Mouse (Mus musculus) heart, embryonic 13.5 days (tissue): ENCODE data around the gene Neurod2. TPM values are rescaled to one million over a fixed set of nuclear protein-coding genes. Genes with fewer than 3 reads are reported as not detected.

Source experiments
- ATAC-seq: fragments of 200-750 bp; cut with Nextera tagmentation; 2 replicates; pipeline ENCODE4 v1.8.0; 2017; ENCODE audit warnings: moderate TSS enrichment; ENCODE audit not compliant: insufficient number of reproducible peaks, low FRiP score, low TSS enrichment; ENCODE audit errors: extremely low read depth
- H3K27ac ChIP-seq: fragments of 300-500 bp; sonication (generic); replicated peaks from 2 replicates; pipeline ENCODE4 v1.5.1; 2015; ENCODE audit warnings: moderate library complexity, mild to moderate bottlenecking, inconsistent platforms
- H3K27me3 ChIP-seq: fragments of 300-500 bp; sonication (generic); replicated peaks from 2 replicates; pipeline ENCODE4 v1.6.1; 2015; ENCODE audit warnings: mild to moderate bottlenecking, inconsistent platforms
- H3K36me3 ChIP-seq: fragments of 300-500 bp; sonication (generic); 2 replicates; pipeline ENCODE4 v1.6.1; 2015; ENCODE audit warnings: mild to moderate bottlenecking, inconsistent platforms
- H3K4me1 ChIP-seq: fragments of 300-500 bp; sonication (generic); 2 replicates; pipeline ENCODE4 v1.6.1; 2015; ENCODE audit warnings: inconsistent platforms
- H3K4me2 ChIP-seq: fragments of 300-500 bp; sonication (generic); 2 replicates; pipeline ENCODE4 v1.6.1; 2015; ENCODE audit warnings: inconsistent platforms, mild to moderate bottlenecking, moderate library complexity
- H3K4me3 ChIP-seq: fragments of 300-500 bp; sonication (generic); 2 replicates; pipeline ENCODE4 v1.5.1; 2015; ENCODE audit warnings: moderate library complexity, mild to moderate bottlenecking, inconsistent platforms
- H3K9ac ChIP-seq: fragments of 300-500 bp; sonication (generic); 2 replicates; pipeline ENCODE4 v1.6.1; 2015; ENCODE audit warnings: inconsistent platforms, mild to moderate bottlenecking, moderate library complexity
- H3K9me3 ChIP-seq: fragments of 300-500 bp; sonication (generic); 2 replicates; pipeline ENCODE4 v1.6.1; 2016; ENCODE audit warnings: inconsistent platforms
- WGBS: fragments of 180-500 bp; shearing (Covaris S2); methylation state at CpG from one replicate; pipeline ENCODE4 v1.1.7; 2015; ENCODE audit warnings: mixed read lengths; 5-methylcytosine and 5-hydroxymethylcytosine counted together
- polyA plus RNA-seq: library from polyadenylated mRNA; unstranded; fragments of >200 nt; fragmentation: Nextera tagmentation; extraction: Ambion mirVana; gene quantifications from 2 replicates; pipeline ENCODE4 v1.2.1, GENCODE M21; 2015

Neurod2 gene
- polyA plus RNA-seq, 1 experiment from 2014 or later = not detected

DNA sequence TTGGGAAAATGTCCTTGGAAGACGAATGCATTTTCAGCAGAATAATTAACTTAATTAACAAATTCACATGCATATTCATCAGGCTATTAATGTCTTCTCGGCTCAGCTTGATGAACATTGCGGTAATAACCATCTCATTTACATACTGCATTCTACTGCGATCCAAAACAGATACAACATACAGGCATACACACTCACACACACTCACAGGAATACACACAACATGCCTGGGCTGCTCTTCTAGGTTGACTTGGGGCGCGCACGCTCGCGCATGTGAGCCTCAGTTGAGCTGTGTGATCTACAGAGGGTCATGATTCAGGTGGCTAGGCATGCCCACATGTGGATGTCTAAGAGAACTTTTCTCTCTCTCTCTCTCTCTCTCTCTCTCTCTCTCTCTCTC is 45.7 kb downstream of the Neurod2 start:
- no peak for ATAC-seq
- peaks cover 9% of the 10 kb centered on the region for H3K4me1 ChIP-seq
- peak overlapping the region; percentile 72 for H3K4me2 ChIP-seq
- H3K36me3 ChIP-seq = peaks cover 18% of the 10 kb centered on the region
- H3K27me3 ChIP-seq = peaks cover 20% of the 10 kb centered on the region
- H3K9me3 ChIP-seq = no peaks in the 10 kb centered on the region
- no peak overlapping the region for H3K4me3 ChIP-seq
- no peak overlapping the region for H3K27ac ChIP-seq
- no peak overlapping the region for H3K9ac ChIP-seq
- WGBS = 34% methylated on average over 9 of the region's 9 CpGs

Other genes with a start within 250 kb of the Neurod2 start
- 10.8 and 17.2 TPM in 2 replicates for gene Fbxl20, start 179.2 kb downstream of the Neurod2 start, polyA plus RNA-seq
- gene Med1, start 136.4 kb downstream of the Neurod2 start, polyA plus RNA-seq = 38.1 and 38.5 TPM in 2 replicates
- gene Cdk12, start 126.6 kb downstream of the Neurod2 start, polyA plus RNA-seq = 5.8 and 6.3 TPM in 2 replicates
- gene Ppp1r1b, start 18.8 kb upstream of the Neurod2 start, polyA plus RNA-seq = 40.5 and 51.7 TPM in 2 replicates
- 37.2 and 43.4 TPM in 2 replicates for gene Stard3, start 28.7 kb upstream of the Neurod2 start, polyA plus RNA-seq
- gene Tcap, start 54.2 kb upstream of the Neurod2 start, polyA plus RNA-seq = 159 and 184 TPM in 2 replicates
- 1.3 and 1.5 TPM in 2 replicates for gene Pnmt, start 56.8 kb upstream of the Neurod2 start, polyA plus RNA-seq
- 19.0 and 19.1 TPM in 2 replicates for gene Pgap3, start 70.8 kb upstream of the Neurod2 start, polyA plus RNA-seq
- gene Erbb2, start 82.8 kb upstream of the Neurod2 start, polyA plus RNA-seq = 48.1 and 49.0 TPM in 2 replicates
- 93.8 and 113 TPM in 2 replicates for gene Mien1, start 109.3 kb upstream of the Neurod2 start, polyA plus RNA-seq
- 2.2 and 2.9 TPM in 2 replicates for gene Grb7, start 116.7 kb upstream of the Neurod2 start, polyA plus RNA-seq
- 0.13 TPM in 1 of 2 replicates, not detected in the other for gene Ikzf3, start 216.4 kb upstream of the Neurod2 start, polyA plus RNA-seq
- 0.15 and 0.34 TPM in 2 replicates for gene Zpbp2, start 221.4 kb upstream of the Neurod2 start, polyA plus RNA-seq